Mouse (Mus musculus) myocyte (in vitro differentiated cells): Measurements from ENCODE around the gene Clcn6.

Experiments
- MAX ChIP-seq: IDR thresholded peaks from one replicate; pipeline ENCODE4 v1.6.1; 2011; ENCODE audit warnings: low read depth, mild to moderate bottlenecking, control low read depth
- MYOD1 ChIP-seq, 3 experiments: IDR thresholded peaks; one replicate each; pipeline ENCODE4 v1.6.1; 2011; ENCODE audit warnings: control low read depth in 2 of 3, low read depth in 2 of 3, mild to moderate bottlenecking in 2 of 3, moderate library complexity in 1 of 3; ENCODE audit not compliant: insufficient read length in 2 of 3, control insufficient read depth in 1 of 3
- POLR2A ChIP-seq: IDR thresholded peaks from one replicate; pipeline ENCODE4 v1.6.1; 2011; ENCODE audit warnings: low read depth, mild to moderate bottlenecking, control low read depth, moderate library complexity; ENCODE audit not compliant: insufficient read length
- USF1 ChIP-seq: IDR thresholded peaks from one replicate; pipeline ENCODE4 v1.6.1; 2011; ENCODE audit warnings: low read depth, mild to moderate bottlenecking, control low read depth, moderate library complexity

DNA sequence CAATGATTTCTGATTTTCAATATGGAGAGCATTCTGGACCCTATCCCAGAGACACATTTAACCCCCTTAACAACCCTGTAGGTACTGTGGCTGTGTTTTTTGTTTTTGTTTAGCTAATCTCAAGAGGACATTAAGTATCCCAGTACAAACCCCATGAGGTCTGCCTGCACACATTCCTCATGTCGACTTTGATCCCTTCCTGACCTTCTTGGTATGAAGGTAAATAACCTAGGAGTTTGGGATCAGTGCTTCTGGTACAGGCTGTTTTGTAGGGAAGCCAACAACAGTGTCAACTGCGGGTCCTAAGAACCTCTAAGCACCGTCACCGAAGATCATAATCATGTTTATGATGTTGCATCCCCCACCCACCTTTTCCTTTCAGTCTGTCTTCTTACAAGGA is 60.9 kb downstream of the Clcn6 start:
- TF ChIP-seq POLR2A (no peak), MAX (no peak), MYOD1 (IDR thresholded peaks at IDR 0.05; ENCODE audit: control insufficient read depth in 1 of 3, insufficient read length in 2 of 3, low read depth in 2 of 3) (no peak), USF1 (no peak)
